Mouse (Mus musculus) ES-E14 (cell line): Measurements from ENCODE around the gene Sf3a2. TPM values are rescaled to one million over a fixed set of nuclear protein-coding genes. Genes with fewer than 3 reads are reported as not detected.
A peak's percentile ranks its signal among the peaks of the same experiment; 100 is the strongest.

Experiments used
- DNase-seq: peaks from one replicate; pipeline ENCODE4 v3.0.0-alpha.2; 2013; ENCODE audit warnings: low read depth, low spot score
- H3K27ac ChIP-seq: 2 replicates; pipeline ENCODE4 v1.5.1; 2012; ENCODE audit warnings: low read depth, mild to moderate bottlenecking, low read length, moderate library complexity, mixed read lengths; ENCODE audit not compliant: poor library complexity, insufficient read depth, severe bottlenecking
- H3K36me3 ChIP-seq: 2 replicates; pipeline ENCODE4 v1.6.1; 2012; ENCODE audit warnings: mild to moderate bottlenecking, low read length, moderate library complexity, mixed read lengths; ENCODE audit not compliant: control insufficient read depth, poor library complexity, insufficient read depth, severe bottlenecking
- H3K4me1 ChIP-seq, 2 experiments: fragments of 150-350 bp in 1 of 2; sonication (generic) in 1 of 2; 2 replicates each; pipeline ENCODE4 v1.6.1; 2012; ENCODE audit warnings: low read length in 2 of 2, mild to moderate bottlenecking in 1 of 2, mixed read lengths in 1 of 2; ENCODE audit not compliant: control insufficient read depth in 2 of 2, insufficient read depth in 2 of 2, poor library complexity in 1 of 2
- H3K4me3 ChIP-seq, 2 experiments: fragments of 150-350 bp in 1 of 2; sonication (generic) in 1 of 2; 2 replicates each; pipeline ENCODE4 v1.5.1; 2012; ENCODE audit warnings: low read length in 2 of 2, low read depth in 1 of 2, mild to moderate bottlenecking in 1 of 2, mixed read lengths in 1 of 2; ENCODE audit not compliant: insufficient read depth in 1 of 2, poor library complexity in 1 of 2, severe bottlenecking in 1 of 2
- H3K9ac ChIP-seq: 2 replicates; pipeline ENCODE4 v1.6.1; 2012; ENCODE audit warnings: low read depth, mild to moderate bottlenecking, low read length, mixed read lengths; ENCODE audit not compliant: poor library complexity, insufficient read depth, severe bottlenecking
- H3K9me3 ChIP-seq: fragments of 150-350 bp; sonication (generic); 2 replicates; pipeline ENCODE4 v1.6.1; 2012; ENCODE audit warnings: low read depth, mild to moderate bottlenecking, low read length; ENCODE audit not compliant: control insufficient read depth, insufficient read depth
- CHD2 ChIP-seq: IDR thresholded peaks from 2 replicates; pipeline ENCODE4 v1.6.1; 2014; ENCODE audit warnings: mild to moderate bottlenecking, low read depth, low read length, inconsistent platforms
- HCFC1 ChIP-seq: IDR thresholded peaks from 2 replicates; pipeline ENCODE4 v1.6.1; 2012; ENCODE audit warnings: low read length, inconsistent platforms, borderline replicate concordance; ENCODE audit not compliant: insufficient read depth
- MAFK ChIP-seq: IDR thresholded peaks from 2 replicates; pipeline ENCODE4 v1.6.1; 2014; ENCODE audit warnings: mild to moderate bottlenecking, low read depth, low read length, inconsistent platforms; ENCODE audit not compliant: insufficient read depth
- ZC3H11A ChIP-seq: IDR thresholded peaks from 2 replicates; pipeline ENCODE4 v1.6.1; 2012; ENCODE audit warnings: low read depth, mild to moderate bottlenecking, inconsistent platforms, low read length, borderline replicate concordance
- ZNF384 ChIP-seq: IDR thresholded peaks from 2 replicates; pipeline ENCODE4 v1.6.1; 2012; ENCODE audit warnings: low read depth, low read length, inconsistent platforms
- in situ Hi-C, 2 experiments: fragments of 600-800 bp; cut with MboI; formaldehyde crosslinking; loops; one replicate each; pipeline ENCODE4 v1.15.1; 2025; ENCODE audit warnings: low sequenced_read_pairs in 2 of 2, inconsistent platforms in 1 of 2; ENCODE audit not compliant: unreplicated experiment in 2 of 2
- total RNA-seq: library from RNA; depleted of rRNA; stranded (reverse); fragments of 300-350 nt; gene quantifications from 2 replicates; pipeline ENCODE4 v1.2.3, GENCODE M21; 2012

Sf3a2 gene
- total RNA-seq, 1 experiment = 31.4 TPM

- in situ Hi-C loops = no loop called here
- Histone ChIP-seq H3K9me3 (no peaks in the 10 kb centered on the region), H3K4me1 (peaks cover 0 to 5% of the 10 kb centered on the region in 2 experiments; a peak in 1 of 4 replicates), H3K36me3 (no peaks in the 10 kb centered on the region), H3K9ac (peak overlapping the region; percentile 49), H3K4me3 (peak overlapping the region; percentile 62 to 70), H3K27ac (no peak overlapping the region)
- no peak for DNase-seq
- no peak for TF ChIP-seq ZC3H11A
- no peak for TF ChIP-seq ZNF384
- TF ChIP-seq MAFK = no peak
- TF ChIP-seq HCFC1 = no peak
- no peak for TF ChIP-seq CHD2
These were observed 45.3 kb downstream of the Sf3a2 start for GRCm38 (mm10) chr10:80843087-80843930.

GRCm38 (mm10) chr10:80843931-80844547, 46.0 kb downstream of the Sf3a2 start, which contains the start of gene Lingo3:
Lingo3 (minus strand) TSS chr10:80844039.
- in situ Hi-C loops = no loop called here
- TF ChIP-seq HCFC1 (no peak), CHD2 (no peak), ZC3H11A (no peak), MAFK (no peak), ZNF384 (no peak)
- no peak for DNase-seq
- H3K9me3 ChIP-seq = no peaks in the 10 kb centered on the region
- peak within 1 kb of the TSS; percentile 49 for H3K9ac ChIP-seq
- H3K36me3 ChIP-seq = no peaks in the 10 kb centered on the region
- no peak within 1 kb of the TSS for H3K27ac ChIP-seq
- peaks cover 0 to 5% of the 10 kb centered on the region in 2 experiments; a peak in 1 of 4 replicates for H3K4me1 ChIP-seq
- peak within 1 kb of the TSS; percentile 62 to 70 for H3K4me3 ChIP-seq

GRCm38 (mm10) chr10:80845055-80845693, 47.2 kb downstream of the Sf3a2 start:
- Histone ChIP-seq H3K4me3 (no peak overlapping the region), H3K4me1 (peaks cover 0 to 5% of the 10 kb centered on the region in 2 experiments; a peak in 1 of 4 replicates), H3K36me3 (no peaks in the 10 kb centered on the region), H3K27ac (no peak overlapping the region), H3K9me3 (no peaks in the 10 kb centered on the region), H3K9ac (no peak overlapping the region)
- in situ Hi-C loops = no loop called here
- no peak for TF ChIP-seq CHD2
- TF ChIP-seq HCFC1 = no peak
- no peak for TF ChIP-seq ZNF384
- no peak for TF ChIP-seq MAFK
- no peak for TF ChIP-seq ZC3H11A
- no peak for DNase-seq

DNA sequence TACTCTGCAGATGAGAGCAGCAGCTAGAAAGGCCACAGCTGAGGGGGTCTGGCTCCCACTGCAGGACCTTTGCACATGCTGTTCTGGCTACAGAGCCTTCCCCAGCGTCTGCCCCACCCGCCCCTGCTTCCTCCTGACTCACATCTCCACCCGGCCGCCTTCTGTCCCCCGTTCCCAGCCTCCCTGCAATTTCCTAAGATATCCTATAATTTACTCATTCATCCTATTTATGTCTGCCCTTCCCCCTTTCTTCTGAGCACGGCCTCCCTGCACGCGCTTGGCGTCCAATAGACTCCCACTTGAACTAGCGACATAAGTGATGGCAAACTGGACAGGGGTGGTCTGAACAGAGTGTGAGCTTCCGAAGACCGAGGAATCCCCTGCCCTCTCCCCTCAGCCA, 47.7 kb downstream of the Sf3a2 start:
- Histone ChIP-seq H3K9me3 (no peaks in the 10 kb centered on the region), H3K4me3 (no peak overlapping the region), H3K4me1 (peaks cover 0 to 5% of the 10 kb centered on the region in 2 experiments; a peak in 1 of 4 replicates), H3K36me3 (no peaks in the 10 kb centered on the region), H3K27ac (no peak overlapping the region), H3K9ac (no peak overlapping the region)
- TF ChIP-seq ZNF384 (no peak), HCFC1 (no peak), CHD2 (no peak), ZC3H11A (no peak), MAFK (no peak)
- in situ Hi-C loops = no loop called here
- no peak for DNase-seq
